Mouse (Mus musculus) olfactory bulb, adult 2 months (tissue): ENCODE results near the gene Hist1h2bq.
"Not testable (repeated sequence)": the region's sequence is repeated elsewhere in the genome, so short reads cannot be mapped to it uniquely, and the experiment has no call there.

Experiments used
- CTCF ChIP-seq: fragments of 200-500 bp; IDR thresholded peaks from 2 replicates; pipeline ENCODE4 v1.5.1; 2012; ENCODE audit warnings: low read depth, mild to moderate bottlenecking, low read length, moderate library complexity; ENCODE audit not compliant: insufficient read depth
- POLR2A ChIP-seq: fragments of 200-500 bp; IDR thresholded peaks from 2 replicates; pipeline ENCODE4 v1.6.1; 2012; ENCODE audit warnings: mild to moderate bottlenecking, low read depth, low read length, moderate library complexity; ENCODE audit not compliant: insufficient read depth

DNA sequence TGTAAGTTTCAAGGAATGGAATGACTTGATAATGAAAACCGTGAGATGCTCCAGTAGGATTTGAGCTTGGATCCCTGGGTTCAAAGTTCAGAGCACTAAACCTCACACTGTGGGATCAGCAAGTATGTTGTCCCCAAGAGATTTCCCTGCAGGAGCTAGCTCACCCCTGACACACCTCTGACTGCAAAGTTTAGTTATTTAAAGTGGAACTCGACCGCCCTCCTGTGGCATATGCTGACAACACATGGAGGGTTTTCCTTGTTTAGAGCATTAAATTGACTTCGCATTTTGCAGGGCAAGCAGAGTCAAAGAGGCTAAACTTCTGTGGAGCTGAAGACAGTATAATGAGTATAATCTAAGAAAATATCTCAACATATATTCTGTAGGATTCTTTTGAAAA lies 6.9 kb downstream of the Hist1h2bq start:
- not testable (repeated sequence) for TF ChIP-seq CTCF, POLR2A
